Mouse (Mus musculus) E14TG2a.4 (cell line): ENCODE results near the gene Slc17a7.
A peak's percentile ranks its signal among the peaks of the same experiment; 100 is the strongest.

Source experiments
- H3K27me3 ChIP-seq: 2 replicates; pipeline ENCODE4 v1.6.1; 2014; ENCODE audit warnings: low read length, control low read depth; ENCODE audit not compliant: insufficient read depth
- H3K36me3 ChIP-seq: 2 replicates; pipeline ENCODE4 v1.6.1; 2014; ENCODE audit warnings: low read length, control low read depth; ENCODE audit not compliant: insufficient read depth
- H3K4me1 ChIP-seq: replicated peaks from 2 replicates; pipeline ENCODE4 v1.6.1; 2014; ENCODE audit warnings: low read depth, low read length, control low read depth
- H3K4me3 ChIP-seq: replicated peaks from 2 replicates; pipeline ENCODE4 v1.5.1; 2014; ENCODE audit warnings: mild to moderate bottlenecking, low read length
- H3K9me3 ChIP-seq: 2 replicates; pipeline ENCODE4 v1.6.1; 2014; ENCODE audit warnings: low read length, control low read depth
- CTCF ChIP-seq: conservative IDR thresholded peaks from 2 replicates; pipeline ENCODE4 v1.5.1; 2014; ENCODE audit warnings: low read length
- NANOG ChIP-seq: IDR thresholded peaks from 2 replicates; pipeline ENCODE4 v1.6.1; 2014; ENCODE audit warnings: borderline replicate concordance, low read length, mixed read lengths
- POU5F1 ChIP-seq: IDR thresholded peaks from 2 replicates; pipeline ENCODE4 v1.6.1; 2014; ENCODE audit warnings: low read length, borderline replicate concordance

Gene Slc17a7

GRCm38 (mm10) chr7:45202654-45203053 is 38.9 kb downstream of the Slc17a7 start:
- H3K4me3 ChIP-seq = no peak overlapping the region
- no peaks in the 10 kb centered on the region for H3K36me3 ChIP-seq
- H3K4me1 ChIP-seq = peaks cover 47% of the 10 kb centered on the region
- no peaks in the 10 kb centered on the region for H3K9me3 ChIP-seq
- 0 out of 2 replicates have a peak, but pooled peaks cover 11% of the 10 kb centered on the region for H3K27me3 ChIP-seq
- TF ChIP-seq POU5F1 (no peak), CTCF (no peak), NANOG (no peak)

GRCm38 (mm10) chr7:45204380-45205143 is 40.8 kb downstream of the Slc17a7 start, which contains the start of gene Ccdc155:
Gene Ccdc155 (minus strand): TSS chr7:45204892.
- no peaks in the 10 kb centered on the region for H3K9me3 ChIP-seq
- no peak for TF ChIP-seq NANOG
- no peak for TF ChIP-seq CTCF
- 0 out of 2 replicates have a peak, but pooled peaks have one; percentile 64 for TF ChIP-seq POU5F1
- no peaks in the 10 kb centered on the region for H3K36me3 ChIP-seq
- peaks cover 18% of the 10 kb centered on the region for H3K27me3 ChIP-seq
- peaks cover 34% of the 10 kb centered on the region for H3K4me1 ChIP-seq
- peak within 1 kb of the TSS; percentile 76 for H3K4me3 ChIP-seq

GRCm38 (mm10) chr7:45208260-45208659 is 44.5 kb downstream of the Slc17a7 start:
- no peaks in the 10 kb centered on the region for H3K36me3 ChIP-seq
- H3K4me1 ChIP-seq = peaks cover 44% of the 10 kb centered on the region
- H3K9me3 ChIP-seq = no peaks in the 10 kb centered on the region
- TF ChIP-seq POU5F1 (no peak), CTCF (peak; percentile 51)
- peaks cover 41% of the 10 kb centered on the region for H3K27me3 ChIP-seq
- no peak overlapping the region for H3K4me3 ChIP-seq

- no peaks in the 10 kb centered on the region for H3K9me3 ChIP-seq
Measured at GRCm38 (mm10) chr7:45211070-45211469, 47.3 kb downstream of the Slc17a7 start.

GRCm38 (mm10) chr7:45211851-45212251 is 48.1 kb downstream of the Slc17a7 start, which contains the start of gene Dkkl1:
Gene Dkkl1 (minus strand): TSS chr7:45212147.
- H3K4me1 ChIP-seq = peaks cover 45% of the 10 kb centered on the region
- H3K4me3 ChIP-seq = peak within 1 kb of the TSS; percentile 71
- no peaks in the 10 kb centered on the region for H3K36me3 ChIP-seq
- H3K27me3 ChIP-seq = peaks cover 33% of the 10 kb centered on the region
- no peak for TF ChIP-seq NANOG
- no peak for TF ChIP-seq POU5F1
- TF ChIP-seq CTCF = no peak
- H3K9me3 ChIP-seq = no peaks in the 10 kb centered on the region

More at GRCm38 (mm10) chr7:45211070-45211469, 47.3 kb downstream of the Slc17a7 start:
- peaks cover 33% of the 10 kb centered on the region for H3K27me3 ChIP-seq
- TF ChIP-seq NANOG (no peak), CTCF (no peak)
- H3K4me1 ChIP-seq = peaks cover 49% of the 10 kb centered on the region
- peak overlapping the region; percentile 71; the same call in 1 of the 2 replicates for H3K4me3 ChIP-seq
- no peaks in the 10 kb centered on the region for H3K36me3 ChIP-seq

- Histone ChIP-seq H3K4me1 (peaks cover 50% of the 10 kb centered on the region), H3K36me3 (peaks cover 4% of the 10 kb centered on the region)
- no peak for TF ChIP-seq NANOG
- TF ChIP-seq POU5F1 = no peak
- TF ChIP-seq CTCF = no peak
Measured at GRCm38 (mm10) chr7:45212356-45212755, 48.6 kb downstream of the Slc17a7 start.

GRCm38 (mm10) chr7:45213708-45214107 is 50.0 kb downstream of the Slc17a7 start:
- peaks cover 32% of the 10 kb centered on the region for H3K27me3 ChIP-seq
- peaks cover 58% of the 10 kb centered on the region for H3K4me1 ChIP-seq
- no peak for TF ChIP-seq NANOG
- no peak for TF ChIP-seq POU5F1
- TF ChIP-seq CTCF = no peak
- H3K4me3 ChIP-seq = no peak overlapping the region
- H3K36me3 ChIP-seq = peaks cover 17% of the 10 kb centered on the region
- H3K9me3 ChIP-seq = no peaks in the 10 kb centered on the region

More at GRCm38 (mm10) chr7:45212356-45212755, 48.6 kb downstream of the Slc17a7 start:
- Histone ChIP-seq H3K27me3 (peaks cover 33% of the 10 kb centered on the region), H3K4me3 (peak overlapping the region; percentile 71), H3K9me3 (no peaks in the 10 kb centered on the region)

- H3K9me3 ChIP-seq = no peaks in the 10 kb centered on the region
- H3K27me3 ChIP-seq = peaks cover 14% of the 10 kb centered on the region
- peaks cover 37% of the 10 kb centered on the region for H3K36me3 ChIP-seq
- peak within 1 kb of the TSS; percentile 89 for H3K4me3 ChIP-seq
- TF ChIP-seq POU5F1 = no peak
- TF ChIP-seq NANOG = no peak
- TF ChIP-seq CTCF = no peak
- peaks cover 78% of the 10 kb centered on the region for H3K4me1 ChIP-seq
Measured at GRCm38 (mm10) chr7:45215673-45216441, 52.1 kb downstream of the Slc17a7 start, which contains the start of gene Tead2. Gene Tead2 (plus strand): TSS chr7:45215753.
